ENCODE assay signal across 8 mouse cellular contexts in the genomic region with DNA sequence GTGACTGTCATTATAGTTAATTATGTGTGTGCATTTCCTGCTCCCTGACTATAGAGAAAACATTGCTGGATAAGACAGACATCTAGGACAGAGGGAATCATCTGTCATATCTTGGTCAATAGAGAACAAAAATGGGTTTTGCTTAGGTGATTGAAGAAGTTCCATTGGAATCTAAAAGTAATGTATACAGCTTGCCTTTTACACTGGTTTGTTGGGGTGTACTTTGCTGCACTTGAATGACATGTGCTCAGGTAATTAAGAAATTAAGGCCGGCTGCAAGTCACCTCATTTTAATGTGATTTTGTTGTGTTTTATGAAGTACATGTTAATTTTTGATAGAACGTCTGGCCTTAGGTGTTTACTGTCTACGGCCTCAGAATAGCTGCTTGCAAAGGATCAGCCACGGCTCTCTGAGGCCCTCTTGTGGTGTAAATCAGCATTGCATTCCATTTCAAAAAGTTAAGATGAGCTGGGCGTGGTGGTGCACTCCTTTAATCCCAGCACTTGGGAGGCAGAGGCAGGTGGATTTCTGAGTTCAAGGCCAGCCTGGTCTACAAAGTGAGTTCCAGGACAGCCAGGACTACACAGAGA. TPM values are rescaled to one million over a fixed set of nuclear protein-coding genes. Genes with fewer than 3 reads are reported as not detected.
DNase-seq lines count a peak whose midpoint lies in the region; ATAC-seq lines count a peak whose summit lies in the region.

No protein-coding gene starts in this region.

- DNase-seq in 3134 (ENCODE audit: extremely low read depth, insufficient read length, low spot score) (peak; percentile 33), adipocyte (ENCODE audit: low spot score) (peak; percentile 88)
- peak; percentile 72 for DNase-seq in gastrocnemius, postnatal 10 days
- peak; percentile 82 for DNase-seq in kidney, adult 18-20 months
- DNase-seq in left cerebral cortex, postnatal 4 days, result peak; percentile 51
- DNase-seq in monocyte, adult 2 months (ENCODE audit: low read depth in 1 of 2, low spot score in 2 of 2), result peak; percentile 20 to 62
- DNase-seq in spleen, postnatal 10 days (ENCODE audit: low spot score in 2 of 2), result peak; percentile 75 to 80

- intact Hi-C loops in left cerebral cortex, postnatal 4 days (cut with DNase I), result loop anchor here (2.0 kb wide), 1 partner anchor 68 kb away; no protein-coding TSS in a partner anchor

- ATAC-seq in common myeloid progenitor, adult 5-6 weeks (replicated peaks; ENCODE audit: low read depth, poor library complexity, severe bottlenecking), result peak; percentile 93

RNA-seq across cellular contexts. Expression of a gene that starts 36.5 kb away (rescaled TPM):
- total RNA-seq in common myeloid progenitor, adult 5-6 weeks (2017), result 14.5 and 15.1 TPM in 2 replicates
- total RNA-seq in gastrocnemius, postnatal 10 days (2021), result 10 to 100 TPM; 10.5 to 15.4 TPM
- 10 to 100 TPM; 20.1 to 21.1 TPM for total RNA-seq in left cerebral cortex, postnatal 4 days (2021)

RNA-seq across cellular contexts. Expression of a gene that starts 37.9 kb away (rescaled TPM):
- total RNA-seq in common myeloid progenitor, adult 5-6 weeks (2017), result not detected in 2 replicates
- not detected for total RNA-seq in gastrocnemius, postnatal 10 days (2021)
- total RNA-seq in left cerebral cortex, postnatal 4 days (2021), result not detected

Comparison
In these comparisons a context has a peak if more than half of its experiments do, and no peak if none do; other contexts are left out.
1. Peak in every context shown above with its lines: DNase-seq and ATAC-seq.
2. DNase-seq: peak in every context shown above with its lines; median percentile 88 in adipocyte; 82 in kidney, adult 18-20 months; 78 in spleen, postnatal 10 days; 72 in gastrocnemius, postnatal 10 days; 51 in left cerebral cortex, postnatal 4 days; 41 in monocyte, adult 2 months; 33 in 3134.